Mouse (Mus musculus) testis, postnatal 14 days (tissue): ENCODE results near the gene Casp3.
"Not testable (repeated sequence)": the region's sequence is repeated elsewhere in the genome, so short reads cannot be mapped to it uniquely, and the experiment has no call there.

Experiments
- DNase-seq: peaks from one replicate; pipeline ENCODE4 v3.0.0; 2021; ENCODE audit warnings: low spot score

Casp3 gene

GRCm38 (mm10) chr8:46616879-46617689 is at the start of gene Casp3, which contains the start of gene Primpol:
Gene Casp3 (plus strand): TSS chr8:46617291.
Gene Primpol (minus strand): TSS chr8:46617212.
- DNase-seq, result peak; percentile 95

GRCm38 (mm10) chr8:46567946-46568345 is 49.1 kb upstream of the Casp3 start:
- DNase-seq, result no peak

GRCm38 (mm10) chr8:46568942-46569341 is 48.1 kb upstream of the Casp3 start:
- DNase-seq, result no peak

GRCm38 (mm10) chr8:46569659-46570441 is 47.2 kb upstream of the Casp3 start:
- no peak for DNase-seq

- no peak for DNase-seq
These were observed 46.4 kb upstream of the Casp3 start for GRCm38 (mm10) chr8:46570673-46571072.

GRCm38 (mm10) chr8:46573446-46573845 is 43.6 kb upstream of the Casp3 start:
- no peak for DNase-seq

- DNase-seq, result no peak
These were observed 43.1 kb upstream of the Casp3 start for GRCm38 (mm10) chr8:46573964-46574363.

- no peak for DNase-seq
These were observed 38.3 kb upstream of the Casp3 start for GRCm38 (mm10) chr8:46578794-46579193.

GRCm38 (mm10) chr8:46584328-46584727 is 32.8 kb upstream of the Casp3 start:
- not testable (repeated sequence) for DNase-seq

- DNase-seq, result no peak
These were observed 31.5 kb upstream of the Casp3 start for GRCm38 (mm10) chr8:46585576-46585975.

GRCm38 (mm10) chr8:46587911-46588310 is 29.2 kb upstream of the Casp3 start:
- no peak for DNase-seq

- DNase-seq, result no peak
These were observed 28.4 kb upstream of the Casp3 start for GRCm38 (mm10) chr8:46588663-46589062.

- no peak for DNase-seq
These were observed 24.0 kb upstream of the Casp3 start for GRCm38 (mm10) chr8:46593067-46593466.

- DNase-seq, result no peak
These were observed 23.3 kb upstream of the Casp3 start for GRCm38 (mm10) chr8:46593772-46594171.

GRCm38 (mm10) chr8:46595593-46595992 is 21.5 kb upstream of the Casp3 start:
- no peak for DNase-seq

GRCm38 (mm10) chr8:46596530-46596929 is 20.6 kb upstream of the Casp3 start:
- no peak for DNase-seq

GRCm38 (mm10) chr8:46597411-46597810 is 19.7 kb upstream of the Casp3 start:
- no peak for DNase-seq

GRCm38 (mm10) chr8:46598114-46598513 is 19.0 kb upstream of the Casp3 start:
- no peak for DNase-seq

- DNase-seq, result no peak
These were observed 18.3 kb upstream of the Casp3 start for GRCm38 (mm10) chr8:46598753-46599152.

- no peak for DNase-seq
These were observed 17.7 kb upstream of the Casp3 start for GRCm38 (mm10) chr8:46599314-46599904.

GRCm38 (mm10) chr8:46600959-46601707 is 16.0 kb upstream of the Casp3 start:
- no peak for DNase-seq

- no peak for DNase-seq
These were observed 13.5 kb upstream of the Casp3 start for GRCm38 (mm10) chr8:46603587-46603986.
